Mouse (Mus musculus): ENCODE measurements around the gene Olfr279.

The Olfr279 gene

GRCm38 (mm10) chr15:98543341-98543740 is 51.1 kb downstream of the Olfr279 start:
- DNase-seq (ENCODE audit: low read depth, low spot score): no peak

- no peak for DNase-seq (ENCODE audit: low read depth, low spot score)
These were observed 52.9 kb downstream of the Olfr279 start for GRCm38 (mm10) chr15:98545151-98545550.

DNA sequence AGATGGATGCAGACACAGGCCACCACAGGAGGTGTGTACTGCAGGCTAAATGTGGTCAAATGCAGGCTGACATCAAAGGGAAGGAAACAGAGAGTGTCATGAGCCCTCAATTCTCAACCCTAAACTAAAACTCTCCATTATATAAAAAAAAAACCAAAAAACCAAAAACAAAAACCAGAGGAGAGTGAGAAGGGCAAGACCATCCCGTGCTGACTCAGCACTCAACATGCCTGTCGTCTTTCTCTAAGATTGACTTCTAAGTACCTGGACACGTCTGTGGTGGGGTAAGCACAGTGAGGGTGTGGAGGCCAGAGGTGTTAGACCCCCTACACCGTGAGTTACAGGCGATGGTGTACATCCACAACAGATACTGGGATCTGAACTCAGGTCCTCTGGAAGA is 54.6 kb downstream of the Olfr279 start:
- no peak for DNase-seq (ENCODE audit: low read depth, low spot score)
